Mouse (Mus musculus) MEL (cell line): Measurements from ENCODE around the gene Trmt2b. TPM values are rescaled to one million over a fixed set of nuclear protein-coding genes. Genes with fewer than 3 reads are reported as not detected.

Experiments used
- DNase-seq: peaks from one replicate; pipeline ENCODE4 v3.0.0; 2011; ENCODE audit warnings: low read depth, low spot score
- H3K27ac ChIP-seq: 2 replicates; pipeline ENCODE4 v1.5.1; 2012; ENCODE audit warnings: low read depth, mild to moderate bottlenecking, control low read depth, low read length, moderate library complexity; ENCODE audit not compliant: control insufficient read depth
- H3K27me3 ChIP-seq, 2 experiments: fragments of 150-350 bp in 1 of 2; sonication (generic) in 1 of 2; 2 replicates each; pipeline ENCODE4 v1.6.1; 2012; ENCODE audit warnings: low read length in 2 of 2, mild to moderate bottlenecking in 2 of 2, improper control_type of control experiment in 1 of 2, moderate library complexity in 1 of 2; ENCODE audit not compliant: insufficient read depth in 2 of 2, control insufficient read depth in 1 of 2
- H3K36me3 ChIP-seq, 2 experiments: 2 replicates each; pipeline ENCODE4 v1.6.1; 2012 to 2014; ENCODE audit warnings: low read length in 2 of 2, improper control_type of control experiment in 1 of 2, inconsistent platforms in 1 of 2, mild to moderate bottlenecking in 1 of 2; ENCODE audit not compliant: insufficient read depth in 2 of 2, control insufficient read depth in 1 of 2
- H3K4me1 ChIP-seq, 2 experiments: fragments of 150-350 bp in 1 of 2; sonication (generic) in 1 of 2; 2 replicates each; pipeline ENCODE4 v1.6.1; 2012; ENCODE audit warnings: low read length in 2 of 2, improper control_type of control experiment in 1 of 2, mild to moderate bottlenecking in 1 of 2; ENCODE audit not compliant: insufficient read depth in 2 of 2, control insufficient read depth in 1 of 2
- H3K4me3 ChIP-seq, 2 experiments: fragments of 150-350 bp in 1 of 2; sonication (generic) in 1 of 2; 2 replicates each; pipeline ENCODE4 v1.5.1; 2012; ENCODE audit warnings: low read depth in 2 of 2, low read length in 2 of 2, mild to moderate bottlenecking in 2 of 2, moderate library complexity in 2 of 2, control low read depth in 1 of 2, improper control_type of control experiment in 1 of 2; ENCODE audit not compliant: control insufficient read depth in 1 of 2, insufficient read depth in 1 of 2
- H3K79me2 ChIP-seq: 2 replicates; pipeline ENCODE4 v1.6.1; 2012; ENCODE audit warnings: mild to moderate bottlenecking, low read length, moderate library complexity; ENCODE audit not compliant: control insufficient read depth, poor library complexity, insufficient read depth
- H3K9ac ChIP-seq: 2 replicates; pipeline ENCODE4 v1.6.1; 2012; ENCODE audit warnings: low read depth, mild to moderate bottlenecking, control low read depth, low read length, moderate library complexity; ENCODE audit not compliant: control insufficient read depth, poor library complexity, severe bottlenecking
- H3K9me3 ChIP-seq: fragments of 150-350 bp; sonication (generic); replicated peaks from 2 replicates; pipeline ENCODE4 v1.6.1; 2012; ENCODE audit warnings: mild to moderate bottlenecking, low read length, improper control_type of control experiment, moderate library complexity; ENCODE audit not compliant: insufficient read depth
- BHLHE40 ChIP-seq: IDR thresholded peaks from 2 replicates; pipeline ENCODE4 v1.6.1; 2012; ENCODE audit warnings: low read depth, mild to moderate bottlenecking, inconsistent platforms, low read length, improper control_type of control experiment, borderline replicate concordance
- CHD2 ChIP-seq: IDR thresholded peaks from 2 replicates; pipeline ENCODE4 v1.6.1; 2011; ENCODE audit warnings: low read length, improper control_type of control experiment
- E2F4 ChIP-seq: IDR thresholded peaks from 2 replicates; pipeline ENCODE4 v1.6.1; 2011; ENCODE audit warnings: low read depth, low read length, improper control_type of control experiment, borderline replicate concordance
- ELF1 ChIP-seq: IDR thresholded peaks from 2 replicates; pipeline ENCODE4 v1.6.1; 2014; ENCODE audit warnings: low read depth, mild to moderate bottlenecking, inconsistent platforms, low read length, improper control_type of control experiment, moderate library complexity
- EP300 ChIP-seq, 2 experiments: IDR thresholded peaks; 2 replicates each; pipeline ENCODE4 v1.6.1; 2011; ENCODE audit warnings: improper control_type of control experiment in 2 of 2, low read length in 2 of 2, low read depth in 1 of 2, mild to moderate bottlenecking in 1 of 2
- GABPA ChIP-seq: IDR thresholded peaks from 2 replicates; pipeline ENCODE4 v1.6.1; 2012; ENCODE audit warnings: low read depth, mild to moderate bottlenecking, inconsistent platforms, low read length, improper control_type of control experiment, moderate library complexity
- GATA1 ChIP-seq: IDR thresholded peaks from 2 replicates; pipeline ENCODE4 v1.6.1; 2011; ENCODE audit warnings: low read depth, low read length, improper control_type of control experiment
- HCFC1 ChIP-seq: IDR thresholded peaks from 2 replicates; pipeline ENCODE4 v1.6.1; 2012; ENCODE audit warnings: low read depth, mild to moderate bottlenecking, inconsistent platforms, low read length, improper control_type of control experiment, moderate library complexity
- KAT2A ChIP-seq: conservative IDR thresholded peaks from 2 replicates; pipeline ENCODE4 v1.6.1; 2012; ENCODE audit warnings: low read depth, low read length, improper control_type of control experiment, inconsistent platforms
- MAX ChIP-seq: IDR thresholded peaks from 2 replicates; pipeline ENCODE4 v1.6.1; 2011; ENCODE audit warnings: low read length, improper control_type of control experiment
- MEF2A ChIP-seq: IDR thresholded peaks from 2 replicates; pipeline ENCODE4 v1.6.1; 2014; ENCODE audit warnings: low read depth, mild to moderate bottlenecking, inconsistent platforms, low read length, improper control_type of control experiment; ENCODE audit not compliant: poor library complexity, insufficient replicate concordance, severe bottlenecking; ENCODE audit errors: extremely low read depth
- MXI1 ChIP-seq: IDR thresholded peaks from 2 replicates; pipeline ENCODE4 v1.6.1; 2011; ENCODE audit warnings: mild to moderate bottlenecking, low read depth, low read length, improper control_type of control experiment
- NRF1 ChIP-seq: IDR thresholded peaks from 2 replicates; pipeline ENCODE4 v1.6.1; 2014; ENCODE audit warnings: low read depth, mild to moderate bottlenecking, inconsistent platforms, low read length, improper control_type of control experiment, moderate library complexity; ENCODE audit not compliant: poor library complexity, insufficient read depth, severe bottlenecking
- POLR2AphosphoS5 ChIP-seq: IDR thresholded peaks from 2 replicates; pipeline ENCODE4 v1.6.1; 2012; ENCODE audit warnings: low read depth, borderline replicate concordance, mild to moderate bottlenecking, inconsistent platforms, low read length, moderate library complexity, mixed read lengths
- RAD21 ChIP-seq: IDR thresholded peaks from 2 replicates; pipeline ENCODE4 v1.6.1; 2011; ENCODE audit warnings: mild to moderate bottlenecking, low read depth, low read length, improper control_type of control experiment
- SIN3A ChIP-seq: IDR thresholded peaks from 2 replicates; pipeline ENCODE4 v1.6.1; 2012; ENCODE audit warnings: low read length, improper control_type of control experiment, inconsistent platforms
- TAL1 ChIP-seq: IDR thresholded peaks from 2 replicates; pipeline ENCODE4 v1.6.1; 2012; ENCODE audit warnings: mild to moderate bottlenecking, inconsistent platforms, low read length, moderate library complexity, mixed read lengths
- TBP ChIP-seq: IDR thresholded peaks from 2 replicates; pipeline ENCODE4 v1.8.0; 2011; ENCODE audit warnings: low read depth, low read length, improper control_type of control experiment
- USF1 ChIP-seq: IDR thresholded peaks from 2 replicates; pipeline ENCODE4 v1.6.1; 2014; ENCODE audit warnings: low read depth, mild to moderate bottlenecking, inconsistent platforms, low read length, improper control_type of control experiment, moderate library complexity
- USF2 ChIP-seq, 2 experiments: IDR thresholded peaks; 2 replicates each; pipeline ENCODE4 v1.6.1; 2011 to 2012; ENCODE audit warnings: improper control_type of control experiment in 2 of 2, low read length in 2 of 2, borderline replicate concordance in 1 of 2, inconsistent platforms in 1 of 2, low read depth in 1 of 2, mild to moderate bottlenecking in 1 of 2; ENCODE audit not compliant: insufficient read depth in 1 of 2
- ZKSCAN1 ChIP-seq: IDR thresholded peaks from 2 replicates; pipeline ENCODE4 v1.6.1; 2012; ENCODE audit warnings: low read depth, mild to moderate bottlenecking, inconsistent platforms, low read length, improper control_type of control experiment, moderate library complexity
- ZMIZ1 ChIP-seq: IDR thresholded peaks from 2 replicates; pipeline ENCODE4 v1.6.1; 2012; ENCODE audit warnings: low read depth, mild to moderate bottlenecking, inconsistent platforms, low read length, improper control_type of control experiment, moderate library complexity
- polyA plus RNA-seq, 2 experiments: library from polyadenylated mRNA; stranded (reverse) in 1 of 2; unstranded in 1 of 2; fragments of >175 nt in 1 of 2; fragments of >200 nt in 1 of 2; gene quantifications; 2 replicates each; pipeline versions ENCODE4 v1.2.1 to v1.2.4; 2012; ENCODE audit warnings: low replicate concordance in 2 of 2, low read depth in 1 of 2; ENCODE audit not compliant: insufficient read length in 2 of 2, insufficient read depth in 1 of 2, missing spikeins in 1 of 2
- total RNA-seq: library from RNA; depleted of rRNA; stranded (reverse); fragments of 300-350 nt; gene quantifications from 2 replicates; pipeline ENCODE4 v1.2.3, GENCODE M21; 2012

Gene Trmt2b
- total and polyA plus RNA-seq, 3 experiments, result 19.8 to 36.4 TPM; not detected in 1

- no peak overlapping the region for H3K27ac ChIP-seq
- H3K9me3 ChIP-seq, result no peaks in the 10 kb centered on the region
- DNase-seq, result peak; percentile 44
- no peaks in the 10 kb centered on the region for H3K4me1 ChIP-seq
- no peak overlapping the region for H3K9ac ChIP-seq
- no peaks in the 10 kb centered on the region for H3K27me3 ChIP-seq
- peaks cover 0 to 11% of the 10 kb centered on the region in 2 experiments; a peak in 2 of 4 replicates for H3K36me3 ChIP-seq
- H3K79me2 ChIP-seq, result no peaks in the 10 kb centered on the region
- no peak overlapping the region for H3K4me3 ChIP-seq
- TF ChIP-seq GABPA (no peak), MXI1 (no peak), CHD2 (no peak), HCFC1 (no peak), KAT2A (no peak), SIN3A (no peak), ZMIZ1 (no peak), MEF2A (no peak), GATA1 (no peak), E2F4 (no peak), NRF1 (no peak), BHLHE40 (no peak), EP300 (IDR thresholded peaks at IDR 0.05; ENCODE audit: low read depth in 1 of 2, low read length in 2 of 2) (no peak), RAD21 (no peak), USF1 (no peak), POLR2AphosphoS5 (no peak), TBP (no peak), USF2 (IDR thresholded peaks at IDR 0.05; ENCODE audit: borderline replicate concordance in 1 of 2, insufficient read depth in 1 of 2, low read depth in 1 of 2, low read length in 2 of 2) (no peak), ELF1 (no peak), MAX (no peak)
Measured at GRCm38 (mm10) chrX:134248202-134248601, 28.6 kb downstream of the Trmt2b start.

- Histone ChIP-seq H3K36me3 (peaks cover 0 to 25% of the 10 kb centered on the region in 2 experiments; a peak in 2 of 4 replicates), H3K4me3 (no peak overlapping the region), H3K27ac (no peak overlapping the region), H3K9ac (no peak overlapping the region), H3K9me3 (no peaks in the 10 kb centered on the region), H3K4me1 (no peaks in the 10 kb centered on the region)
- no peak for DNase-seq
- TF ChIP-seq USF1, result no peak
- no peak for TF ChIP-seq MXI1
- no peak for TF ChIP-seq USF2 (IDR thresholded peaks at IDR 0.05; ENCODE audit: borderline replicate concordance in 1 of 2, insufficient read depth in 1 of 2, low read depth in 1 of 2, low read length in 2 of 2)
- no peak for TF ChIP-seq TAL1
- TF ChIP-seq ZKSCAN1, result no peak
- TF ChIP-seq GATA1, result no peak
- TF ChIP-seq, all 39 proteins: peak for 0
- Histone ChIP-seq H3K27me3 (no peaks in the 10 kb centered on the region), H3K79me2 (no peaks in the 10 kb centered on the region)
Measured at GRCm38 (mm10) chrX:134245946-134246345, 30.8 kb downstream of the Trmt2b start.
